Mouse (Mus musculus) cerebellum, adult 2 months (tissue): ENCODE measurements around the gene Rbm38.

Experiments
- CTCF ChIP-seq: fragments of 200-500 bp; IDR thresholded peaks from 2 replicates; pipeline ENCODE4 v1.5.1; 2011; ENCODE audit warnings: low read depth, mild to moderate bottlenecking, control low read depth, low read length, moderate library complexity, borderline replicate concordance; ENCODE audit not compliant: insufficient read depth
- POLR2A ChIP-seq: fragments of 200-500 bp; IDR thresholded peaks from 2 replicates; pipeline ENCODE4 v1.6.1; 2011; ENCODE audit warnings: low read length, control low read depth, borderline replicate concordance; ENCODE audit not compliant: insufficient read depth

DNA sequence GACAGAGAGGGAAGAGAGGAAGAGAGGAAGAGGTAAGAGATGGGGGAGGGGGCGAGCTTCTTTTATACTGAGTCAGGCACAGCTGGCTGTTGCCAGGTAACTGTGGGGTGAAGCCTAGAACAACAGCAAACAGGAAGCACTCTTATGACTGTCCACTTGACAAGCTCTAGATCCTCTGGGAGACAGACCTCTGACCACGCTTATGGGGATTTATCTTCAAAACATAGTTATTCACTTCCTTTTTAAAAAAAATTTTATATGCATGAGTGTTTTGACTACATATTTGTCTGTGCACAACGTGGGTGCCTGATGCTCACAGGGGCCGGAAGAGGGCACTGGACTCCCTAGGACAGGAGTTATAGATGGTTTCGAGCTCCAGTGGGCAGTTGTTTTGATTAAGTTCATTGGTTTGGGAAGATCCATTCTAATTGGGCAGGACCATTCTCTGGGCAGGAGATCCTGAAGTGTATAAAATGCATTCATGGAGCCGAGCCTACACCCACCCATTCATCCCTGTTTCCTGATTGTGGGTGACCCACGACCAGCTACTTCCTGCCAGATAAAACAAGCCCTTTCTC, 43.5 kb upstream of the Rbm38 start:
- no peak for TF ChIP-seq CTCF
- TF ChIP-seq POLR2A: no peak
